Mouse (Mus musculus): ENCODE data around the gene Abtb1. TPM values are rescaled to one million over a fixed set of nuclear protein-coding genes. Genes with fewer than 3 reads are reported as not detected.
A peak's percentile ranks its signal among the peaks of the same experiment; 100 is the strongest.

Gene Abtb1
- total RNA-seq, 2 experiments from 2014 or later: 22.8 to 104 TPM

- ATAC-seq (ENCODE audit: poor library complexity, severe bottlenecking): peak; percentile 73
Observed at GRCm38 (mm10) chr6:88855636-88856035, 13.9 kb upstream of the Abtb1 start.

- no peak for ATAC-seq (ENCODE audit: poor library complexity, severe bottlenecking)
Observed at GRCm38 (mm10) chr6:88854509-88854908, 12.7 kb upstream of the Abtb1 start.

GRCm38 (mm10) chr6:88850034-88850433 is 8.2 kb upstream of the Abtb1 start:
- ATAC-seq (ENCODE audit: poor library complexity, severe bottlenecking): no peak

- peak; percentile 80 for ATAC-seq (ENCODE audit: poor library complexity, severe bottlenecking)
Observed at GRCm38 (mm10) chr6:88849270-88849669, 7.5 kb upstream of the Abtb1 start.

- no peak for ATAC-seq (ENCODE audit: poor library complexity, severe bottlenecking)
Observed at GRCm38 (mm10) chr6:88847571-88847970, 5.8 kb upstream of the Abtb1 start.

- no peak for ATAC-seq (ENCODE audit: poor library complexity, severe bottlenecking)
Observed at GRCm38 (mm10) chr6:88844901-88845565, 3.2 kb upstream of the Abtb1 start.

GRCm38 (mm10) chr6:88843781-88844725 is 2.3 kb upstream of the Abtb1 start:
- ATAC-seq (ENCODE audit: poor library complexity, severe bottlenecking): no peak

- ATAC-seq (ENCODE audit: poor library complexity, severe bottlenecking): no peak
Observed at GRCm38 (mm10) chr6:88843241-88843640, 1.5 kb upstream of the Abtb1 start.

GRCm38 (mm10) chr6:88842731-88843151 is 957 bp upstream of the Abtb1 start:
- ATAC-seq (ENCODE audit: poor library complexity, severe bottlenecking): no peak

- no peak for ATAC-seq (ENCODE audit: poor library complexity, severe bottlenecking)
Observed at GRCm38 (mm10) chr6:88841514-88841780, 337 bp downstream of the Abtb1 start.

GRCm38 (mm10) chr6:88840791-88841513 is 832 bp downstream of the Abtb1 start:
- no peak for ATAC-seq (ENCODE audit: poor library complexity, severe bottlenecking)

GRCm38 (mm10) chr6:88840211-88840610 is 1.6 kb downstream of the Abtb1 start:
- no peak for ATAC-seq (ENCODE audit: poor library complexity, severe bottlenecking)

- ATAC-seq (ENCODE audit: poor library complexity, severe bottlenecking): no peak
Observed at GRCm38 (mm10) chr6:88839135-88839970, 2.4 kb downstream of the Abtb1 start.

GRCm38 (mm10) chr6:88838613-88839012 is 3.2 kb downstream of the Abtb1 start:
- no peak for ATAC-seq (ENCODE audit: poor library complexity, severe bottlenecking)

GRCm38 (mm10) chr6:88837999-88838398 is 3.8 kb downstream of the Abtb1 start:
- ATAC-seq (ENCODE audit: poor library complexity, severe bottlenecking): no peak

- ATAC-seq (ENCODE audit: poor library complexity, severe bottlenecking): no peak
Observed at GRCm38 (mm10) chr6:88836178-88836819, 5.5 kb downstream of the Abtb1 start.

- ATAC-seq (ENCODE audit: poor library complexity, severe bottlenecking): peak; percentile 71
Observed at GRCm38 (mm10) chr6:88835047-88835446, 6.7 kb downstream of the Abtb1 start.

- no peak for ATAC-seq (ENCODE audit: poor library complexity, severe bottlenecking)
Observed at GRCm38 (mm10) chr6:88833340-88834140, 8.2 kb downstream of the Abtb1 start.

- ATAC-seq (ENCODE audit: poor library complexity, severe bottlenecking): no peak
Observed at GRCm38 (mm10) chr6:88832663-88833062, 9.1 kb downstream of the Abtb1 start.

All from megakaryocyte, adult 5-6 weeks (primary cell).